Mouse (Mus musculus): ENCODE results near the gene Osbp2.

DNA sequence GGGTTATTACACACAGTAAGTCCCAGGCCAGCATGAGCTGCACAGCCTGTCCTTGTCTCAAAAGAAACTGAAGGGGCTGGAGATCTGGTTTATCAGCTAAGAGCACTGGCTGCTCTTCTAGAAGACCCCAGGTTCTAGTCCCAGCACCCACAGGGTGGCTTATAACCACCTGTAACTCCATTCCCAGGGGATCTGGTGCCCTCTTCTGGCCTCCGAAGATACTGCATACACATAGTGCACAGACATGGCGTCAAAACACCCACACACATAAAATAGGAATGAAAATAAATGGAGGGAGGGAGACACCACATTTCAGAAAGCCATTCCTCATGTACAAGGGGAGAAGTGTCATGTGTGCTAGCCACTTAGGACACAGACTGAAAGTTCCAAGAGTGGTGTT, 59.1 kb downstream of the Osbp2 start:
- TF ChIP-seq CTCF (IDR thresholded peaks at IDR 0.05; ENCODE audit: control insufficient read depth, insufficient read depth, insufficient read length) (no peak), USF1 (IDR thresholded peaks at IDR 0.05; ENCODE audit: low read depth) (no peak)

Data from C2C12 (cell line).